Mouse (Mus musculus) CH12.LX (cell line): Measurements from ENCODE around the gene Mlip. TPM values are rescaled to one million over a fixed set of nuclear protein-coding genes. Genes with fewer than 3 reads are reported as not detected.

Source experiments
- DNase-seq: peaks from one replicate; pipeline ENCODE4 v3.0.0-alpha.2; 2013; ENCODE audit errors: extremely low read depth
- H3K27ac ChIP-seq: 2 replicates; pipeline ENCODE4 v1.5.1; 2012; ENCODE audit warnings: low read depth, mild to moderate bottlenecking, control low read depth, moderate library complexity; ENCODE audit not compliant: insufficient read depth
- H3K27me3 ChIP-seq: replicated peaks from 2 replicates; pipeline ENCODE3; 2012; ENCODE audit warnings: inconsistent platforms
- H3K36me3 ChIP-seq, 2 experiments: replicated peaks in 1 of 2; 2 replicates each; pipeline versions ENCODE3 to v1.6.1; 2012; ENCODE audit warnings: inconsistent platforms in 1 of 2, low read length in 1 of 2, mild to moderate bottlenecking in 1 of 2, mixed read lengths in 1 of 2, moderate library complexity in 1 of 2; ENCODE audit not compliant: control insufficient read depth in 1 of 2, insufficient read depth in 1 of 2
- H3K4me1 ChIP-seq, 2 experiments: 2 replicates each; pipeline ENCODE4 v1.6.1; 2012; ENCODE audit warnings: inconsistent platforms in 1 of 2, moderate library complexity in 1 of 2; ENCODE audit not compliant: insufficient read depth in 2 of 2, control insufficient read depth in 1 of 2
- H3K4me2 ChIP-seq: 2 replicates; pipeline ENCODE4 v1.6.1; 2012; ENCODE audit warnings: low read depth, mild to moderate bottlenecking, control low read depth; ENCODE audit not compliant: poor library complexity, insufficient read depth, severe bottlenecking
- H3K4me3 ChIP-seq, 3 experiments: fragments of 150-350 bp in 1 of 3; sonication (generic) in 1 of 3; replicated peaks in 1 of 3; 2 replicates each; pipeline versions ENCODE3 to v1.5.1; 2011 to 2012; ENCODE audit warnings: low read depth in 2 of 3, low read length in 2 of 3, mild to moderate bottlenecking in 2 of 3, moderate library complexity in 2 of 3, control low read depth in 1 of 3, improper control_type of control experiment in 1 of 3, inconsistent platforms in 1 of 3, mixed read lengths in 1 of 3; ENCODE audit not compliant: poor library complexity in 1 of 3
- H3K79me2 ChIP-seq: replicated peaks from 2 replicates; pipeline ENCODE4 v1.6.1; 2012; ENCODE audit warnings: mild to moderate bottlenecking, moderate library complexity; ENCODE audit not compliant: control insufficient read depth, poor library complexity, insufficient read depth, severe bottlenecking; ENCODE audit errors: extremely low read depth
- H3K9ac ChIP-seq: 2 replicates; pipeline ENCODE4 v1.6.1; 2012; ENCODE audit warnings: low read depth, mild to moderate bottlenecking, control low read depth, moderate library complexity; ENCODE audit not compliant: insufficient read depth
- H3K9me3 ChIP-seq: replicated peaks from 2 replicates; pipeline ENCODE3; 2012; ENCODE audit warnings: low read length, inconsistent platforms, mixed read lengths
- CHD2 ChIP-seq: IDR thresholded peaks from 2 replicates; pipeline ENCODE4 v1.6.1; 2011; ENCODE audit warnings: low read length, improper control_type of control experiment
- E2F4 ChIP-seq: IDR thresholded peaks from 2 replicates; pipeline ENCODE4 v1.6.1; 2011; ENCODE audit warnings: low read depth, low read length, improper control_type of control experiment; ENCODE audit not compliant: insufficient replicate concordance
- ELF1 ChIP-seq: IDR thresholded peaks from 2 replicates; pipeline ENCODE4 v1.6.1; 2014; ENCODE audit warnings: low read depth, mild to moderate bottlenecking, inconsistent platforms, low read length, improper control_type of control experiment
- EP300 ChIP-seq: IDR thresholded peaks from 2 replicates; pipeline ENCODE4 v1.6.1; 2011; ENCODE audit warnings: low read length, improper control_type of control experiment
- GABPA ChIP-seq: IDR thresholded peaks from 2 replicates; pipeline ENCODE4 v1.6.1; 2012; ENCODE audit warnings: low read depth, low read length, improper control_type of control experiment, inconsistent platforms; ENCODE audit not compliant: insufficient replicate concordance
- JUND ChIP-seq: conservative IDR thresholded peaks from 2 replicates; pipeline ENCODE4 v1.6.1; 2011; ENCODE audit warnings: low read depth, low read length, improper control_type of control experiment
- KAT2A ChIP-seq: IDR thresholded peaks from 2 replicates; pipeline ENCODE4 v1.6.1; 2012; ENCODE audit warnings: low read length, improper control_type of control experiment, inconsistent platforms; ENCODE audit not compliant: insufficient replicate concordance
- MAFK ChIP-seq: IDR thresholded peaks from 2 replicates; pipeline ENCODE4 v1.6.1; 2011; ENCODE audit warnings: low read length, improper control_type of control experiment; ENCODE audit not compliant: insufficient replicate concordance
- MAX ChIP-seq: IDR thresholded peaks from 2 replicates; pipeline ENCODE4 v1.6.1; 2011; ENCODE audit warnings: low read length, improper control_type of control experiment
- MAZ ChIP-seq: IDR thresholded peaks from 2 replicates; pipeline ENCODE4 v1.6.1; 2012; ENCODE audit warnings: low read depth, mild to moderate bottlenecking, inconsistent platforms, low read length, improper control_type of control experiment, moderate library complexity
- POLR2A ChIP-seq: IDR thresholded peaks from 2 replicates; pipeline ENCODE4 v1.6.1; 2011; ENCODE audit warnings: low read depth, mild to moderate bottlenecking, improper control_type of control experiment, low read length
- POLR2AphosphoS2 ChIP-seq: IDR thresholded peaks from 2 replicates; pipeline ENCODE4 v1.6.1; 2011; ENCODE audit warnings: low read depth, low read length, improper control_type of control experiment
- SMC3 ChIP-seq: IDR thresholded peaks from 2 replicates; pipeline ENCODE4 v1.6.1; 2011; ENCODE audit warnings: low read depth, low read length, improper control_type of control experiment
- TCF12 ChIP-seq: IDR thresholded peaks from 2 replicates; pipeline ENCODE4 v1.6.1; 2014; ENCODE audit warnings: low read depth, mild to moderate bottlenecking, inconsistent platforms, low read length, improper control_type of control experiment
- UBTF ChIP-seq: IDR thresholded peaks from 2 replicates; pipeline ENCODE4 v1.6.1; 2012; ENCODE audit warnings: low read depth, mild to moderate bottlenecking, inconsistent platforms, low read length, improper control_type of control experiment, moderate library complexity
- USF1 ChIP-seq: IDR thresholded peaks from 2 replicates; pipeline ENCODE4 v1.6.1; 2014; ENCODE audit warnings: low read depth, mild to moderate bottlenecking, inconsistent platforms, low read length, improper control_type of control experiment
- USF2 ChIP-seq: conservative IDR thresholded peaks from 2 replicates; pipeline ENCODE4 v1.6.1; 2011; ENCODE audit warnings: low read depth, low read length, improper control_type of control experiment
- dilution Hi-C: fragments of 300-500 bp; cut with MboI; formaldehyde crosslinking; loops from 2 replicates; pipeline ENCODE4 v1.14.3; 2020; ENCODE audit warnings: low sequenced_read_pairs; ENCODE audit not compliant: extremely low pct_unique_long_range_greater_than_20kb, extremely low pct_ligation_motif_present
- in situ Hi-C: fragments of 300-500 bp; cut with MboI; formaldehyde crosslinking; loops from 3 replicates; pipeline ENCODE4 v1.14.3; 2019; ENCODE audit warnings: low sequenced_read_pairs, low pct_ligation_motif_present, low pct_unique_long_range_greater_than_20kb, mixed read lengths
- polyA plus RNA-seq: library from polyadenylated mRNA; unstranded; fragments of >175 nt; gene quantifications from 2 replicates; pipeline ENCODE4 v1.2.1, GENCODE M21; 2012; ENCODE audit warnings: low read depth; ENCODE audit not compliant: insufficient read length
- total RNA-seq, 2 experiments: library from RNA; depleted of rRNA; stranded (reverse); fragments of 300-350 nt in 1 of 2; fragments of >200 nt in 1 of 2; gene quantifications; 2 replicates each; pipeline ENCODE4 v1.2.3; 2012 to 2014

The Mlip gene
- total RNA-seq (2012; rRNA removed): not detected in 2 replicates
- not detected in 2 replicates for total RNA-seq (2014; rRNA removed)
- polyA plus RNA-seq: not detected in 2 replicates

- dilution Hi-C loops (no loop called here), in situ Hi-C loops (loop anchor here (25.0 kb wide), 1 partner anchor 640 kb away; no protein-coding TSS in a partner anchor)
- no peak within 1 kb of the TSS for H3K9ac ChIP-seq
- no peak within 1 kb of the TSS for H3K4me3 ChIP-seq
- TF ChIP-seq TCF12 (no peak), JUND (no peak), POLR2A (no peak), GABPA (no peak), USF1 (no peak), USF2 (no peak), KAT2A (no peak), CHD2 (no peak), POLR2AphosphoS2 (no peak), EP300 (no peak), MAFK (no peak), MAX (no peak), E2F4 (no peak)
- peaks cover 0 to 5% of the 10 kb centered on the region in 2 experiments; a peak in 2 of 4 replicates for H3K4me1 ChIP-seq
- H3K9me3 ChIP-seq: no peaks in the 10 kb centered on the region
- no peaks in the 10 kb centered on the region for H3K27me3 ChIP-seq
- no peak within 1 kb of the TSS for H3K27ac ChIP-seq
- no peak for DNase-seq
- no peaks in the 10 kb centered on the region for H3K36me3 ChIP-seq
- no peak within 1 kb of the TSS for H3K4me2 ChIP-seq
- no peaks in the 10 kb centered on the region for H3K79me2 ChIP-seq
These were observed at the start of gene Mlip for GRCm38 (mm10) chr9:77352432-77353175. Gene Mlip, minus strand, starts transcription at chr9:77352969.

- H3K27me3 ChIP-seq: peaks cover 6% of the 10 kb centered on the region
- TF ChIP-seq ELF1: no peak
- TF ChIP-seq MAZ: no peak
- no peak for TF ChIP-seq GABPA
- no peak for TF ChIP-seq SMC3
- TF ChIP-seq UBTF: no peak
- TF ChIP-seq, all 38 proteins: peak for 0
- no peak overlapping the region for H3K27ac ChIP-seq
- DNase-seq: no peak
- no peak overlapping the region for H3K4me2 ChIP-seq
- in situ Hi-C loops (loop anchor here (25.0 kb wide), 3 partner anchors 388 to 1012 kb away; no protein-coding TSS in a partner anchor), dilution Hi-C loops (no loop called here)
- no peaks in the 10 kb centered on the region for H3K36me3 ChIP-seq
- no peak overlapping the region for H3K4me3 ChIP-seq
- peaks cover 0 to 36% of the 10 kb centered on the region in 2 experiments; a peak in 2 of 4 replicates for H3K4me1 ChIP-seq
- no peaks in the 10 kb centered on the region for H3K9me3 ChIP-seq
- no peak overlapping the region for H3K9ac ChIP-seq
- H3K79me2 ChIP-seq: no peaks in the 10 kb centered on the region
These were observed 47.0 kb upstream of the Mlip start for GRCm38 (mm10) chr9:77399801-77400200.
